Mouse (Mus musculus) embryo, embryonic 11.5 days (tissue): Measurements from ENCODE around the gene Whrn.

ENCODE experiments used
- DNase-seq: peaks from one replicate; pipeline ENCODE4 v3.0.0-alpha.2; 2012; ENCODE audit warnings: low read depth, low spot score

Gene Whrn

GRCm38 (mm10) chr4:63383474-63383873, 112.3 kb downstream of the Whrn start:
- DNase-seq = no peak

- no peak for DNase-seq
Measured at GRCm38 (mm10) chr4:63382676-63383369, 113.0 kb downstream of the Whrn start.

GRCm38 (mm10) chr4:63377483-63377882, 118.3 kb downstream of the Whrn start:
- no peak for DNase-seq

- DNase-seq = no peak
Measured at GRCm38 (mm10) chr4:63375367-63375766, 120.4 kb downstream of the Whrn start.

- no peak for DNase-seq
Measured at GRCm38 (mm10) chr4:63374331-63374730, 121.5 kb downstream of the Whrn start.

GRCm38 (mm10) chr4:63373404-63373803, 122.4 kb downstream of the Whrn start:
- no peak for DNase-seq

GRCm38 (mm10) chr4:63371890-63372289, 123.9 kb downstream of the Whrn start:
- DNase-seq = no peak

- DNase-seq = no peak
Measured at GRCm38 (mm10) chr4:63370897-63371296, 124.9 kb downstream of the Whrn start.

- DNase-seq = peak; percentile 62
Measured at GRCm38 (mm10) chr4:63368577-63368976, 127.2 kb downstream of the Whrn start.
